Mouse (Mus musculus) lung, adult 2 months (tissue): ENCODE data around the gene Garnl3.

Experiments
- CTCF ChIP-seq: fragments of 200-500 bp; IDR thresholded peaks from 2 replicates; pipeline ENCODE4 v1.5.1; 2011; ENCODE audit warnings: mild to moderate bottlenecking, low read length, control low read depth; ENCODE audit not compliant: insufficient read depth
- POLR2A ChIP-seq: fragments of 200-500 bp; IDR thresholded peaks from 2 replicates; pipeline ENCODE4 v1.6.1; 2011; ENCODE audit warnings: low read depth, mild to moderate bottlenecking, control low read depth, low read length, borderline replicate concordance; ENCODE audit errors: extremely low read depth

GRCm38 (mm10) chr2:32968024-32968614, 163.3 kb downstream of the Garnl3 start:
- TF ChIP-seq CTCF (no peak), POLR2A (no peak)
